Mouse (Mus musculus) left cerebral cortex, adult 8-10 months (tissue): ENCODE measurements around the gene Cacna1s. TPM values are rescaled to one million over a fixed set of nuclear protein-coding genes. Genes with fewer than 3 reads are reported as not detected.

Source experiments
- DNase-seq, 2 experiments: peaks; one replicate each; pipeline ENCODE4 v3.0.0; 2022; ENCODE audit warnings: low spot score in 2 of 2
- total RNA-seq, 4 experiments: library from RNA; stranded (reverse); gene quantifications; 2 replicates each; pipeline ENCODE4 v1.2.4; 2022

Gene Cacna1s
- total RNA-seq, 4 experiments from 2014 or later = 0.83 to 1.6 (median 1.4) TPM

DNA sequence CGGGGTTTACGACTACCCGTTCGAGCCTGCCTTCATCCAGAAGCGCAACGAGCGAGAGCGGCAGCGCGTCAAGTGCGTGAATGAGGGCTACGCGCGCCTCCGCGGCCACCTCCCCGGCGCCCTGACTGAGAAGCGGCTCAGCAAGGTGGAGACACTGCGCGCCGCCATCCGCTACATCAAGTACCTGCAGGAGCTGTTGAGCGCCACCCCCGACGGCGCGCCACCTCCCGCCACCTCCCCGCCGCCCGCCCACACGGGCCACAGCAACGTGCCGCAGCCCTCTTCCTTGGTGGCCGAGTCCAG is 1.6 kb upstream of the Cacna1s start:
- no peak for DNase-seq

DNA sequence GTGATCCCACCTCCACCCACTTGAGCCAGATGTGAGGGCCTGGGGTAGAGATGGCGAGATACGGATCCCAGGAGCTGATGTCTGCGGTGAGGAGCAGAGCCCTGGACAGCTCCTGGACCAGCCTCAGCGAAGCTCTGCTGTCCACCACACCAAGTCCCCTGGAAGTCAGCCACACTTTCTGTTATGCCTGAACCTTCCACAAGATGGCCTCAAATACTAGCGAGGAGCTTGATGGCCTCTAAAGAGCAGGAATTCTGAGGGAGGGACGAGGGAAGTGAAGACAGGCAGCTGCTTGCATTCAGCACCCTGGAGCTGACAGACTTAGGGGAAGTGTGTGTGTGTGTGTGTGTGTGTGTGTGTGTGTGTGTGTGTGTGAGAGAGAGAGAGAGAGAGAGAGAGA is 1.1 kb upstream of the Cacna1s start:
- DNase-seq = peak in 1 of 2 experiments; percentile 74

DNA sequence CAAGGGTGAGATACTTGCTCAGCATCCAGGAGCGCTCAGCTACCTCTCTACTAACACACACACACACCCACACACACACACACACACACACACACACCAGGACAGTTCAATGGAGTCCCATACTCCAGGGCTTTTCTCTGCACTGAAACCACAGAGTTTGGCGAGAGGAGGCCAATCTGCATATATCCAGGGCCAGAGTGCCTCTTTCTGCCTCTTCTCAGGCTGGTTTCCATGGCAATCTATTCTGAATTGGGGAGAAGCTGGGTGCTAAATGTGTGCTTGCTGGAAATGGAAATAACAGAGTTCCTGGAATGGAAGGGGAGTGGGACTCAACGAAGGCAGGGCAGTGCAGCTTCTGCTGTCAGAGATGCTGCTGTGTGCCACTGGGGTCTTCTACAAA is 3.2 kb downstream of the Cacna1s start:
- peak in 1 of 2 experiments; percentile 78 for DNase-seq

DNA sequence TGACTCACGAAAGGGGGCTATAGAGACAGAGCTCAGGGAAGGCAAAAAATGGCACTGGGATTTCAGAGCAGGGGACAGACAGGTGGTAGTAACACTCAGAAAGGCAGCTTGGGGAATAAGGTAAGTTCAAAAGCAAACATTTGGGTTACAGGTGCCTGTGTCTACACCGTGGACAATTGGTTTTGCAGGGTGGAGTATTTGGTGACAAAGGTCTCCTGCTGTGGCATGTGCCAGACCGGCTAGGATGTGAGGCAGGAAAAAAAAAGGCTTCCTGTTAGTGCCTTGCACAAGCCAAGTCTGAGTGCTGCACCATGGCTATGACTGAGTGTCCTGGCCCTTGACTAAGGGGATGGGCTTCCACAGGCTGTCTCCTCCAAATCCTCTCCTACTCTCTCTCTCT is 6.0 kb downstream of the Cacna1s start:
- DNase-seq = no peak

DNA sequence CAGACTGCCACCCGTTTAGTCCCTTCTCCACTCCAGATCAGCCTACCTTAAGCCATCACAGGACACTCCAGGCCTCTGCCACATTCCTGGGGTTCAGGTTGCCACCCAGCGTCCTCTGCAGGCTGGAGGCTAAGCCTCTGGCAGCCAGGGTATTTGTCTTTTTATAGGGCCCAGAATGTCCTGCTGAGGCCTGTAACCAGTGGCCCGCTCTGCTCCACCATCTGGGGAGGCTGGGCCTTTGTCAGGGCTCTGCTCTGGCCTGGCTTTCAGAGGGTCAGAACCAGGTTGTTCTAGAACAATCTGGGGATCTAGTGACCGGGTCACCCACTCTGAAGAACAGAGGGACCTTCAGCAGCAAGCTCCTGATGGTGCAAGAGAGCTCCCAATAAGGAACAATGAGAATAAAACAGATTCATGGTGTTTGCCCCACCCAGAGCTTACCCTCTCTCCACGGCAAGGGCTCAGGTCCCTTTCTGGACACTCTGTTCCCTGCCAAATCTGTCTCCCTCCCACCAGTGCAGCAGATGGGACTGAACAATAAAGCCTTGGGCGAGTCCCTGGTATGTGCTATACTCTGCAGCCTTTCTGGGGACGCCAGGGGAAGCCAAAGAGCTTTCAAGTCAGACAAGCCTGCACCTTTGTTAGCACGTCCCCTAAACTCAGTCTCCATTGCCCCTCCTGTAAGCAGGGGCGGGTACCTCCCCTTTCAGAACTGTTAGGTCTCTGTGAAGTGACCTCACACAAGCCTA is 8.7 kb downstream of the Cacna1s start:
- no peak for DNase-seq

DNA sequence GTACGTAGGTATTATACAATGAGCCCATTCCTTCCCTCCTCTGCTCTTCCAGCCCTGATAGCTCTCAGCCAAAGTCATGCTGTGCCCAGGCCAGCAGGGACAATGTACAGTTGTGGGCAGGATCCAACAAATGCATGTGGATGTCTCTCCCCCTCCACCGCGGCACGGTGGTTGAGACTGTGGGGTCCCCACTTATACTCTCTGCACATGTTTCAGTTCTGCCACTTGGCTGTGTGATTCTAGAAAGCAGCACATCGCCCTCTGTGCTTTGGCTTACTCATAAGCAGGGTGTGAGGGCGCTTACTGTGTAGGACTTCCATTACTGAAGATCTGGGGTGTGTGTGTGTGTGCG is 9.2 kb downstream of the Cacna1s start:
- no peak for DNase-seq

DNA sequence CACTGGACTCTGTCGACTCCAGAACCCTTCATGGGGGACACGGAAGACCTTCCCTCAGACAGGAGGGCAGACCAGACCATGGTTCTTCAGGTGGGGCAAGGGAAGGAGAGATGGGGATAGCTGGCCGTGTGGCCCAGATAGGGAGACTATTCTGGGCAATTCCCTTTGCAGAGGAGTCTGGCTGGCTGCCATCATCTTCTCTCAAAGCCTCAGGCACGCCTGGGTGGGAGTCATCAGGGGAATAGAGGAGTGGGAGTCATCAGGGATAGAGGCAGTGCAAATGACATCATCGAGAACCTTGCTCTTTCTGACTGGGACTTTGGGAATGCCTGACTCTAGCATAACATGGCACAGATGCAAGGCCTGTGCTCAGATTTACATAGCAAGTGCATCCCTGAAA is 11.4 kb downstream of the Cacna1s start:
- no peak for DNase-seq

DNA sequence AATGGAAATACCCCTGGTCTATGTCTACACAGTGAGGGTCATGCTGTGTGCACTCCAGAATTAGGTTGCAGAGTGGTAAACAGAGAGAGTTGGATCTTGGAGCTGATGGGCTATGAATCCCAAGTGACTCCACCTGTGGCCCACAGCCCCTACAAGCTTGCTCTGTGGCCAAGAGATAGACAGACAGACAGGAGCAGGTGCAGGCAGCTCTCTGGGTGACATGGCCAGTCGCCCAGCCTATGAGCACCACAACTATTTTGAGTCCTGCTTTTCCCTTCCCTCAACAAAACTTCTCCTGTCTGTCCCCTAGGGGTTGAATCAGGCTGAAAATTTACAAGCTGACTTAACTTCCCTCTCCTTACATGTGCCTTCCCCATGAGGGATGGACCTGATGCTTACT is 14.1 kb downstream of the Cacna1s start:
- DNase-seq = no peak

DNA sequence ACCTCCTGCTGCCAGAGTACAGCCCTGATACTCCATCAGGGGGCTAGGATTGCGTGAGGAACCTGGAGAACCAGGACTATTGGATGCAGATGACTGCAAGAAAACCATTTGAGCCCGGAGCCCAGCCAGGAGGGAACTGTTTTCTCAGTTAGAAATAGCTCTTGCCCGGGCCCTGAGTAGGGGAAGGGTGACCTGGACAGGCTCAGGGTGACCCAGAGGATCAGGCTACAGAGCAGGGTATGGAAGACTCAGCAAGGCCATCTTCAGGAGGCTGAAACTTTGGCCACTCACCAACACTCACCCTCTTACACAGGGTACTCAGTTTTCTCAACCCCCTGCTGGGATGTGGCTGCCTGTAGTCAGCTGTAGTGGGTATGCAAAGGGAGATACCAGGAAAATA is 15.0 kb downstream of the Cacna1s start:
- DNase-seq = no peak

DNA sequence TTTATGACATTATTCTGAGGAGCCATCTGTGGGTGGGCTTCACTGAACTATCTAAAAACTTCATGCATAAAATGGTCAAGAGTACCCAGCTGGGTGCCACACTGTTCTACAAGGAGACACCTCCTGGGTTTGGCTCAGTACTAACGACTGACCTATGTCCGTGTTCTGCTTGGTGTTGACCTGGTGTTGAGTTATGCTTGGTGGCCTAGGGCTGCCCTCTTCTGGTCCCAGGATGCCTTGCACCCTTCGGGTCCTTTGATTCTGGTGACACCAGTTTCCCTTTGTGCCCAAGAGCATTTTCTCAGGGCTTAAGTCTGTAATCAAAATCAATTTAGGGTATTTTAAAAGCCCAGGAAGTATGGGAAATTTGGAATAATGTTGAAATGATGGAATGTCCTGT is 23.5 kb downstream of the Cacna1s start:
- no peak for DNase-seq

DNA sequence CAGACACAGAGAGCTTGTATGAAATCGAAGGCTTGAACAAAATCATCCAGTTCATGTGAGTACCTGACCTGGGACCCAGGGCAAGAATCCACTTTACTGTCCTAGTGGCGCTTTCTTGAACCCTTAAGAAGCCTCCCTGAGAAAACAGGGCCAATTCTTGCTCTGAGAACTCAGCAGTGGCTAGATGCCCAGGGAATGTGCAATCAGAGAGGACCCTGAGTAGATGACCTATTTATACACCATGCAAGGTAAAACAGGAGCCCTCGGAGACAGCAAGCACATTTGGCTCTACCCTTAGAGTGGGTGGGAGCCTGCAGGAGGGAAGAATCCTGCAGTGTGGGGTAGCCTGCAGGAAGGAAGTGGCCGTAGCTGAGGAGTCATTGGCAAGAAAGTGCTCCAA is 25.1 kb downstream of the Cacna1s start:
- no peak for DNase-seq

DNA sequence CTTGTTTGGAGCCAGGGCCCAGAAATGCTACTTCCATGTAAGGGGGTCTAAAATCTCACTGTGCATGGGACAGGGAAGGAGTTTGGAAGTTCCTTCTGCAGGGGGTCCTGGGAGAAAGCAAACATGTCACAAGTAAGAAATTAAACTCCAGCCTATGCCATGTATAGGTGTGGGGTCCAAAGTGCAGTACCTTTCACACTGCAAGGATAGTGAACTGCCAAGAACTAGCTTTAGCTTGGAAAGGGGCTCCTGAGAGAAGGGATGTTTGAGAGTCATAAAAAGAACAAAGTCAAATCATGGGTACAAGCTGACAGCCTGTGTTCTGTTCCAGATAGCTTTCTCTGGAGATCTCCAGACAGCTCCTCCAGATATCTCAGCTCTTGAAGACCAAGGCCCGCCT is 28.6 kb downstream of the Cacna1s start:
- DNase-seq = no peak

DNA sequence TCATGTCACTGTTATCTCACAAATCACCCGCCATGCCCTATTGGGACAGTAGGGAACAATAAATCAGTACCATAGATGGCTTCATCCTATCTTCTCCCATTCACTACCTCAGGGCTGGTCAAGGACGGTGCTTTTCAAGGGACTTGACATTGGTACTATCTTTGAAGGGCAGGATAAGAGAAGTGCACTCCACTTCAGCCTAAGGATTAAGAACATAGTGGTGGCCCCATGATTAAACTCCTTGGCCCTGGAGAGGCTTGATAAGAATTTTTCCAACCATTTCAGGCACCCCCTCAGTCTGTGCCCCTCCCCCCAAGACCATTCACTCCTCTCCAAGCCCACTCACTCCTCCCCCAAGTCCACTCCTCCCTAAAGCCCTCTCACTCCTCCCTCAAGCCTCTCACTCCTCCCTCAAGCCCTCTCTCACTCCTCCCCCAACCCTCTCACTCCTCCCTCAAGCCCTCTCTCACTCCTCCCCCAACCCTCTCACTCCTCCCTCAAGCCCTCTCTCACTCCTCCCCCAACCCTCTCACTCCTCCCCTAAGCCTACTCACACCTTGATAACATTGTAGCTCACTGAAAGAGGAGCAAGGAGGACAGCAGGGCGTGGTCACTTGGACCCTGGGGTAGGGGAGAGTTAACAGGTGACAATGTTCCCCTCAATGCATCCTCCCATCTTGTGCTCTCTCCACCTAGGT is 33.6 kb downstream of the Cacna1s start:
- no peak for DNase-seq

DNA sequence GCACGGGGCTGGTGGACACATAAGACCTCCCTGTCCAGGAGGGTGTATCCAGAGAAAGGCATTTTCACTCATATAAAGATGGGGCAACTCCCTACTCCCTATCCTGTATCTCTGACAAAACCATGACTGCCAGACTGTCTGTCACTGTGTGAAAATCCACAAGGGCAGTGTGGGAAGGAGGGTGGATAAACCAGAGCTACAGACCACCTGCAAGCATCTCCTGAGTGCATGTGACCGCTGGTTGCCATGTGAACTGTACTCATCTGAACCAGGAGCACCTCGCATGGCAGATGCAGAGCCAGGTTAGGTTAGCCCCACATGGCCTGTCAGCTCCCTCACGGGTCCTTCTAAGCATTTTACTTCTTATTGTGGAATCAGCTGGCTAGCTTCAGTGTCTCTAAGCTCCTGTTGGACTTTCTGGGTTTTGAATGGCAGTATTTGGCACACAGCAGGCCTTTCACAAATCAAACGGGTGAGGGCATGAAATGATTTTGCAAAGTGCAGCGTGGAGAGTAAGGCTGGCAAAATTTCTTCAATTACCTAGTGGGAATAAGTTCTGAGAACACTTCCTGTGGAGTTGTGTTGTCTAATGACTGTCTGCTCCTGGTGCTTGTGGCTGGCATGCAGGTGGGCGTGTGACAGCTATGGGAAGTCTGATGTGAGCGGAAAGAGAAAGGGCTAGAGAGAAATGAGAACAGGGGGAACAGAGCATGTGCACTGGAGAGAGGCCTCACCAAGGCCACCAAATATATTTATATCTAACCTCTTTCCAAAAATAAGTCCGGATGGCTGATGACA is 37.0 kb downstream of the Cacna1s start:
- no peak for DNase-seq

DNA sequence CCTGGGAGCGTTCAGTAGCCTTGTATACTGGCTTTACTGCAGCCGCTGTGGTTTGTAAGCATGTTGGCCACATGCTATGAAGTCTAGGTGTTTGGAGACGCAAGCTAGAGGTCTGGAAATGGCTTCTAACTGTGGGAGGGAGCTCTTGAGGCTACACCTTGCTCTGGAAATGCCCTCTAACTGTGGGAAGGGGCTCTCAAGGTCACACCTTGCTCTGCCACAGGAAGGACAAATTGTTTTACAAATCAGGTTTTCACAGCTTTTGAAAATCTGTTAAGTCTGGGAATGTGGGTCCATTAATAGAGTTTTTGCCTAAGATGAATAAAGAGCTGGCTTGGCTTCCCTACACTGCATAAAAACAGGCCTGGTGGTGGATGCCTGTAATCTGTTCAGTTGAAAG is 41.2 kb downstream of the Cacna1s start:
- DNase-seq = no peak

DNA sequence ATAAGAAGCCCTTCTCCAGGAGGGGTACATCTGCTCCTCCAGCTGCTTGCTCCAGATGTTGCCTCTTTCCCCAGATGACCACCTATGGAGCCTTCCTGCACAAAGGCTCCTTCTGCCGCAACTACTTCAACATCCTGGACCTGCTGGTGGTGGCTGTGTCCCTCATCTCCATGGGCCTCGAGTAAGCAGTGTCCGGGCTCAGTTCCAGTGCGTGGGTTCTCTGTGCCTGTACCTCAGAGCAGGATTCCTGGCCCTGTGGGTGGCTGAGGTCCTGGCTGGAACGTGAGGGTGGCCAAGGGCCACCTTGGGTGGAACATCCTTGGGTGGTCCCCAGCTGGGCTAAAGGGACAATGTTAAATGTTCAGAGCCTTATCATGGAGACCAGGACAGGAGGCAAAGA is 42.3 kb downstream of the Cacna1s start:
- DNase-seq = no peak

DNA sequence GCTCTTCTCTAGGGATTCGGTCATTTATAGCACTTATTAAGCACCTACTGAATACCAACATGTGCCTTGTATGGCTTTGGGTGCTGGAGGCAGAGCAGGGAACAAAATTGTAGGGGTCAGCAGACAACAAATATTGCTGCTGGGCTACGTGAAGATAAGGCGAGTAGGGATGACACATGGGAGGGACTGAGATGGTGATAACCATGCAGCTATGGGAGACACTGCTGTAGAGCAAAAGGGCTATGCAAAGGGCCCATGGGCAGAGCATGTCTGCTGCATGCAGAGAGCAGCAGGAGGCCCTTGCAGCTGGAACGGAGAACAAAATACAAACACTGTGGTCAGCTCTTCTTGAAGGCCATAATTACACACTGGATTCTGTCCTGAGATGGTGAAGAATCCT is 49.5 kb downstream of the Cacna1s start:
- DNase-seq = no peak

DNA sequence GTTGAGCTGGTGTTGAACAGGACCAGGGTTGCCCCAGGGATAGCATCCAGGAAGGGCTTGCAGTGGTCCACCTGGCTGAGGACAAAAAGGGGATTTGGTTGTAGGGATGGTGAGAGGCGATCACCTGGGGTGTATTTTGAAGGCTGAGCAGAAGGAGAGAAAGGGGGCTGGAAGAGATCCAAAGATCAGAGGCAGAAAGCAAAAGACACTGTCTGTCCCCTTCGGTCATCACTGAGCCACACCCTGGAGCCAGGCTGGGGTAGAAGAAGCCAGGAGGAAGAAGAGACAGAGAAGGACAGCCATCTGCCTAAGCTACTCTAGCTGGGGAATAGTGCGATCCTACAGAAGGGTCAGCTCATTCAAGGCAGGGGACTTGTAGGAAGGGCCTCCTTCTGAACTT is 50.0 kb downstream of the Cacna1s start:
- no peak for DNase-seq

DNA sequence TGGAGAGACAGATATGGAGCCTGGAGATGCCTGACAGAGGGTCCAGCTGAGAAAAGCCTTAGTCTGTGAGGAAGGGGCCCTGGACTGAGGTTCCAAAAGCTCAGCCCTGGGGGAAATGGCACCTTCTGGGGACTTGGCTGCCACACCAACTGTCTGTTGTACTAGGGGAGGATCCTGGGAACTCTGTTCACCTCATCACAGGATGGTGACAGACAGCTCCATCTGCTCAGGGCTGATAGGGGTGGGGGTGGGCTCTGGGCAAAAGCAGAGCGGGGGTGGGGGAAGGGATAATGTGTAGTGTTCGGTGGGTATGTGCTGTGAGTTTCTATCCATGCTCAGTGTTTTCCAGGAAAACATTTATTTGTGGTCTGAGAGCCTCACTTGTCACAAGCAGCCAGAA is 50.4 kb downstream of the Cacna1s start:
- no peak for DNase-seq

DNA sequence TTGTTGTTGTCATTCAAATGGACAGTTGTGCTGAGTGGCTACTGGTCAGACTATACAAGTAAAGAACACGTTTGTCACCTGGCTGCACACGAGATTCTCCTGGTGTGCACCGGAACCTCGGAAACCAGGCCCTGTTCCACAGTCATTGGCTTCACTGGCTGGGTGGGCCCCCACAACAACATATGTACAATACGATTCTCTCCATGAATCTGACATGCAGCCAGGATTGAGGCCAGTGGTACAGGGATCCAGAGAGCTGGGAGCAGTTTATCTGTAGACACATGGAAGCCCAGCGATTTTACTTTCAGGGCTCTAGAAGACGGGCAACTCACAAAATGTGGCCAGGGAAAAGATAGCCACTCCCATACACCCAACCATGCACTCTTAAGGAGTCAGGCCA is 51.1 kb downstream of the Cacna1s start:
- no peak for DNase-seq

DNA sequence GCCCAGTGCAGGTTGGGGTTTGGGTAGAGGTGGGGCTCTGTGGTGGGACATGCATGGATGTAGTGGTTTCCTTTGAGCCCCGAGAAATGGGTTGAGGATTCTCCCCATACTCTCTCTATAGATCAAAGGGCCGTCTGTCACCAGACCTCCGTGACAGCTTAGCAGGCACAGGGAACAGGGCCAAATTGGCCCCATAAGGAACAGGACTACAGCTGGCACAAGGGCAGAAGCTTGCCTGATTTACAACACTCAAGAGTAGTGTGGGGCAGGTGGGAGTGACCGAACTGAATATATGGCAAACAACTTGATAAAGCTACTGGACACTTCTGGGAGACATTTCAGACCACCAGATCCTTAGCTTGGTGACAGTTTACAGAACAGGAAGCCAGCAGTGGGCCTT is 52.2 kb downstream of the Cacna1s start:
- DNase-seq = no peak

DNA sequence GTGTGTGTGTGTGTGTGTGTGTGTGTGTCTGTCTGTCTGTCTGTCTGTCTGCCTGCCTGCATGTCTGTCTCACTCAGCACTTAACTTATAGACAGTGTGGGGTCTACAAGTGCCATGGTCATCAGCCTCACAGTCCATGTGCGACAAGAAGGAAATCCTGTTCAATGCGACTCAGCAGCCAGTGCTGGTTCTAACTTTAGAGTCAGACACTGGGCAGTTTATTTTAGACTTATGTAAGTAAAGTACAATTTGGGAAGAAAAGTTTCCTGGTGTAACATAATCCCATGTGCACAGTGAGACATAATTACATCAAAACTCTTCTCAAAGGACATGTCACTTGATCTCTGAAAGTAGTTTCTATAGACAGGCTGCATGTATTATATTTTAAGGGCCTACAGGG is 56.9 kb downstream of the Cacna1s start:
- DNase-seq = no peak

DNA sequence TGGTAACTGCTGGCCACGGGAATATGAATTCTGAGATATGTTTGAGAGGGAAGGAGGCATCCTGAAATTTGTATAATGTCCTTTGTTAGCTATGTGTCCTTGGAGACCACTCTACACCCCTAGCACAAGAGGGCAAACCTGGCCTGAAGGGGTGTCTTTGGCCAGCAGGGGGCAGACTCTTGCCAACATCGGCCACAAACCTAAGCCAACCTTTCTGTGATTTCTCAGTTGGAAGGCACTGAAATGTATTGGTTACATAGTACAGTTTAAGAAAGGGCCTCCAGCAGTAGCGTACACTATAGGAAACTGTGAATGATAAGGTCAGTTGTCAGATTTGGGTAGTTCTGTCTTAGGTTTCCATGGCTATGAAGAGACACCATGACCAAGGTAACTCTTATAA is 63.6 kb downstream of the Cacna1s start:
- DNase-seq = no peak
